Mouse (Mus musculus) heart, embryonic 16.5 days (tissue): ENCODE measurements around the gene Hyal1. TPM values are rescaled to one million over a fixed set of nuclear protein-coding genes. Genes with fewer than 3 reads are reported as not detected.
A peak's percentile ranks its signal among the peaks of the same experiment; 100 is the strongest.
"Not testable (repeated sequence)": the region's sequence is repeated elsewhere in the genome, so short reads cannot be mapped to it uniquely, and the experiment has no call there.

Source experiments
- ATAC-seq: fragments of 200-750 bp; cut with Nextera tagmentation; replicated peaks from 2 replicates; pipeline ENCODE4 v1.8.0; 2017; ENCODE audit warnings: moderate number of reproducible peaks; ENCODE audit not compliant: insufficient read depth, low FRiP score; ENCODE audit errors: extremely low read depth
- H3K27ac ChIP-seq: fragments of 300-500 bp; sonication (generic); 2 replicates; pipeline ENCODE4 v1.5.1; 2014; ENCODE audit warnings: mild to moderate bottlenecking, low read length, control low read depth, moderate library complexity
- H3K27me3 ChIP-seq: fragments of 300-500 bp; sonication (generic); 2 replicates; pipeline ENCODE4 v1.6.1; 2014; ENCODE audit warnings: low read length, mixed read lengths; ENCODE audit not compliant: control insufficient read depth, insufficient read depth
- H3K36me3 ChIP-seq: fragments of 300-500 bp; sonication (generic); 2 replicates; pipeline ENCODE4 v1.6.1; 2014; ENCODE audit not compliant: control insufficient read depth, insufficient read depth
- H3K4me1 ChIP-seq: fragments of 300-500 bp; sonication (generic); 2 replicates; pipeline ENCODE4 v1.6.1; 2014; ENCODE audit warnings: low read length, mixed read lengths; ENCODE audit not compliant: control insufficient read depth, insufficient read depth
- H3K4me2 ChIP-seq: fragments of 300-500 bp; sonication (generic); 2 replicates; pipeline ENCODE4 v1.6.1; 2014; ENCODE audit warnings: low read depth, mild to moderate bottlenecking, control low read depth, low read length
- H3K4me3 ChIP-seq: fragments of 300-500 bp; sonication (generic); 2 replicates; pipeline ENCODE4 v1.5.1; 2014; ENCODE audit warnings: mild to moderate bottlenecking, control low read depth, low read length
- H3K9ac ChIP-seq: fragments of 300-500 bp; sonication (generic); 2 replicates; pipeline ENCODE4 v1.6.1; 2014; ENCODE audit warnings: low read length, control low read depth
- H3K9me3 ChIP-seq: fragments of 300-500 bp; sonication (generic); replicated peaks from 2 replicates; pipeline ENCODE4 v1.6.1; 2016; ENCODE audit warnings: low read length; ENCODE audit not compliant: control insufficient read depth
- WGBS: fragments of 180-500 bp; shearing (Covaris S2); extraction: QIAGEN DNeasy Blood & Tissue Kit; methylation state at CpG from one replicate; pipeline ENCODE4 v1.1.7; 2014; 5-methylcytosine and 5-hydroxymethylcytosine counted together
- polyA plus RNA-seq: library from polyadenylated mRNA; unstranded; fragments of >200 nt; fragmentation: Nextera tagmentation; extraction: Ambion mirVana; gene quantifications from 2 replicates; pipeline ENCODE4 v1.2.1, GENCODE M21; 2015

Hyal1 gene
- polyA plus RNA-seq, 1 experiment from 2014 or later, result 8.4 TPM

- Histone ChIP-seq H3K4me3 (peak within 1 kb of the TSS; percentile 87), H3K9me3 (no peaks in the 10 kb centered on the region), H3K27ac (peak within 1 kb of the TSS; percentile 93), H3K27me3 (no peaks in the 10 kb centered on the region), H3K36me3 (peaks cover 14% of the 10 kb centered on the region), H3K4me1 (peaks cover 42% of the 10 kb centered on the region), H3K4me2 (peak within 1 kb of the TSS; percentile 75), H3K9ac (peak within 1 kb of the TSS; percentile 94)
- 16% methylated on average over 18 of the region's 18 CpGs for WGBS
- ATAC-seq, result no peak
Observed at GRCm38 (mm10) chr9:107567702-107568319, 8.9 kb upstream of the Hyal1 start, which contains the start of gene Hyal2. Gene Hyal2, plus strand, starts transcription at chr9:107567945.

GRCm38 (mm10) chr9:107568331-107569261, 8.1 kb upstream of the Hyal1 start:
- under 1% methylated on average over 41 of the region's 41 CpGs for WGBS
- peak overlapping the region; percentile 87 for H3K4me3 ChIP-seq
- H3K27ac ChIP-seq, result peak overlapping the region; percentile 93
- H3K4me1 ChIP-seq, result peaks cover 41% of the 10 kb centered on the region
- peak overlapping the region; percentile 94 for H3K9ac ChIP-seq
- H3K36me3 ChIP-seq, result peaks cover 15% of the 10 kb centered on the region
- peak overlapping the region; percentile 75 for H3K4me2 ChIP-seq
- H3K9me3 ChIP-seq, result no peaks in the 10 kb centered on the region
- no peaks in the 10 kb centered on the region for H3K27me3 ChIP-seq
- peak; percentile 79 for ATAC-seq

DNA sequence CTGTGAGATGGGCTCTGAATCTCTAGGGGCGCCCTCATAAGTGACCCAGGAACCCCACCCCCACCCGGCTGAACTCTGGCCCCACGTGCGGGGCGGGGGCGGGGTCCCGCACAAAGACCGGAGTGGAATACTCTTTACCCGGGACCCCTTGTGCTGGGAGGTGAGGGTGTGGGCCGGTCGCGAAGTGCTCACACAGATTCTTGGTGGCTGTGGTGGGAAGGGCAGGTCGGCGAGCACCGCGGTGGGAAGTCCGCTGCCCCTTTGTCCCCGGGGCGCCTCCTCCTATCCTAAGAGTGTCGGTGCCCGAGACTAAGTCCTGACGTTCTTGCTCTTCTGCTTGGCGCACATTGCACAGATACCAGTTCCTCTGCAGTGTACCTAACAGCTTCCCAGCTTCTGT, 7.5 kb upstream of the Hyal1 start:
- peaks cover 15% of the 10 kb centered on the region for H3K36me3 ChIP-seq
- peaks cover 35% of the 10 kb centered on the region for H3K4me1 ChIP-seq
- peak overlapping the region; percentile 93 for H3K27ac ChIP-seq
- H3K4me3 ChIP-seq, result peak overlapping the region; percentile 87
- no peaks in the 10 kb centered on the region for H3K9me3 ChIP-seq
- peak overlapping the region; percentile 94 for H3K9ac ChIP-seq
- H3K27me3 ChIP-seq, result no peaks in the 10 kb centered on the region
- WGBS, result 0% methylated on average over 23 of the region's 23 CpGs
- 0 out of 2 replicates have a peak, but pooled peaks have one; percentile 3 for ATAC-seq
- H3K4me2 ChIP-seq, result peak overlapping the region; percentile 75

- peak overlapping the region; percentile 75 for H3K4me2 ChIP-seq
- H3K27ac ChIP-seq, result no peak overlapping the region; the same call in 1 of the 2 replicates
- no peak for ATAC-seq
- H3K27me3 ChIP-seq, result no peaks in the 10 kb centered on the region
- peaks cover 34% of the 10 kb centered on the region for H3K4me1 ChIP-seq
- WGBS, result 43% methylated on average over 13 of the region's 13 CpGs
- H3K9ac ChIP-seq, result peak overlapping the region; percentile 94
- no peaks in the 10 kb centered on the region for H3K9me3 ChIP-seq
- peaks cover 18% of the 10 kb centered on the region for H3K36me3 ChIP-seq
- peak overlapping the region; percentile 87 for H3K4me3 ChIP-seq
Observed at GRCm38 (mm10) chr9:107570016-107570415, 6.7 kb upstream of the Hyal1 start.

DNA sequence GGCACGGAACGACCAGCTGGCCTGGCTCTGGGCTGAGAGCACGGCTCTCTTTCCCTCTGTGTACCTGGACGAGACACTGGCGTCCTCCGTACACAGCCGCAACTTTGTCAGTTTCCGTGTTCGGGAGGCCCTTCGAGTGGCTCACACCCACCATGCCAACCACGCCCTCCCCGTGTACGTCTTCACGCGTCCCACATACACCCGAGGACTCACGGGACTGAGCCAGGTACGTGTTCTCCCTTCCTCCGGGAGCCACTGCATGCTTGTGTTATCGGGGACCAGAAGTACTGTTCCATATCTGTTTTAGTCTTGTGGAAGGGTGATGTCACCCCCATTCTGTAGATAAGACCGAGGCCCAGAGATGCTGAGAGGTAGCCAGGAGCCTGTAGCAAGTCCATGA, 5.9 kb upstream of the Hyal1 start:
- Histone ChIP-seq H3K9ac (peak overlapping the region; percentile 9), H3K9me3 (no peaks in the 10 kb centered on the region), H3K36me3 (peaks cover 18% of the 10 kb centered on the region), H3K4me1 (peaks cover 35% of the 10 kb centered on the region), H3K27me3 (no peaks in the 10 kb centered on the region), H3K27ac (peak overlapping the region; percentile 16; the same call in 1 of the 2 replicates), H3K4me3 (peak overlapping the region; percentile 87), H3K4me2 (peak overlapping the region; percentile 75)
- 61% methylated on average over 21 of the region's 21 CpGs for WGBS
- no peak for ATAC-seq

- peak overlapping the region; percentile 9 for H3K9ac ChIP-seq
- H3K4me2 ChIP-seq, result peak overlapping the region; percentile 75
- 85% methylated on average over 22 of the region's 22 CpGs for WGBS
- H3K4me1 ChIP-seq, result peaks cover 41% of the 10 kb centered on the region
- ATAC-seq, result no peak
- no peaks in the 10 kb centered on the region for H3K27me3 ChIP-seq
- H3K36me3 ChIP-seq, result peaks cover 18% of the 10 kb centered on the region
- no peak overlapping the region for H3K27ac ChIP-seq
- no peaks in the 10 kb centered on the region for H3K9me3 ChIP-seq
- H3K4me3 ChIP-seq, result no peak overlapping the region; the same call in 1 of the 2 replicates
Observed at GRCm38 (mm10) chr9:107571534-107572326, 5.0 kb upstream of the Hyal1 start.

- H3K9me3 ChIP-seq, result no peaks in the 10 kb centered on the region
- H3K4me1 ChIP-seq, result peaks cover 45% of the 10 kb centered on the region
- peak overlapping the region; percentile 26; the same call in 1 of the 2 replicates for H3K9ac ChIP-seq
- WGBS, result 98% methylated on average over 2 of the region's 2 CpGs
- H3K4me2 ChIP-seq, result no peak overlapping the region
- no peak for ATAC-seq
- H3K27ac ChIP-seq, result peak overlapping the region; percentile 29; the same call in 1 of the 2 replicates
- H3K36me3 ChIP-seq, result peaks cover 18% of the 10 kb centered on the region
- no peaks in the 10 kb centered on the region for H3K27me3 ChIP-seq
- no peak overlapping the region for H3K4me3 ChIP-seq
Observed at GRCm38 (mm10) chr9:107572327-107572662, 4.4 kb upstream of the Hyal1 start.

DNA sequence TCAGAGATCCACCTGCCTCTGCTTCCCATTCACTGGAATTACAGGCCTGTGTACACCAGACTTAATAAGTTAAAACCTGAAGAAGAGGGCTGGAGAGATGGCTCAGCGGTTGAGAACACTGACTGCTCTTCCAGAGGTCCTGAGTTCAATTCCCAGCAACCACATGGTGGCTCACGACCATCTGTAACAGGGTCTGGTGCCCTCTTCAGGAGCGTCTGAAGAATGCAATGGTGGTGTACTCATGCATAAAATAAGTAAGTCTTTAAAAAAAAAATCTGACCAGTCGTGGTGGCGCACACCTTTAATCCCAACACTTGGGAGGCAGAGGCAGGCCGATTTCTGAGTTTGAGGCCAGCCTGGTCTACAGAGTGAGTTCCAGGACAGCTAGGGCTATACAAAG, 3.0 kb upstream of the Hyal1 start:
- WGBS, result 83% methylated on average over 6 of the region's 6 CpGs
- Histone ChIP-seq H3K36me3 (peaks cover 18% of the 10 kb centered on the region), H3K4me1 (peaks cover 37% of the 10 kb centered on the region)
- H3K9ac ChIP-seq, H3K4me3 ChIP-seq, H3K27me3 ChIP-seq, ATAC-seq, H3K27ac ChIP-seq, H3K4me2 ChIP-seq, H3K9me3 ChIP-seq: not testable (repeated sequence)
